Mouse (Mus musculus) megakaryocyte-erythroid progenitor cell, adult 5-6 weeks (primary cell): ENCODE results near the gene Lgals3bp. TPM values are rescaled to one million over a fixed set of nuclear protein-coding genes. Genes with fewer than 3 reads are reported as not detected.
A peak's percentile ranks its signal among the peaks of the same experiment; 100 is the strongest.

Experiments used
- ATAC-seq: replicated peaks from 2 replicates; pipeline ENCODE4 v1.8.0; 2016; ENCODE audit warnings: mild to moderate bottlenecking, inconsistent platforms; ENCODE audit not compliant: severe bottlenecking, poor library complexity, low FRiP score, low TSS enrichment
- total RNA-seq, 2 experiments: library from RNA; stranded (forward) in 1 of 2; stranded (reverse) in 1 of 2; fragments of 200-1000, 215-1000 nt in 1 of 2; fragments of >200 nt in 1 of 2; fragmentation: Nextera tagmentation in 1 of 2; gene quantifications; 2 replicates each; pipeline ENCODE4 v1.2.3; 2014 to 2017

Gene Lgals3bp
- total RNA-seq (2014; fragmentation: Nextera tagmentation) (174 and 211 TPM in 2 replicates), total RNA-seq (2017) (112 and 174 TPM in 2 replicates)

DNA sequence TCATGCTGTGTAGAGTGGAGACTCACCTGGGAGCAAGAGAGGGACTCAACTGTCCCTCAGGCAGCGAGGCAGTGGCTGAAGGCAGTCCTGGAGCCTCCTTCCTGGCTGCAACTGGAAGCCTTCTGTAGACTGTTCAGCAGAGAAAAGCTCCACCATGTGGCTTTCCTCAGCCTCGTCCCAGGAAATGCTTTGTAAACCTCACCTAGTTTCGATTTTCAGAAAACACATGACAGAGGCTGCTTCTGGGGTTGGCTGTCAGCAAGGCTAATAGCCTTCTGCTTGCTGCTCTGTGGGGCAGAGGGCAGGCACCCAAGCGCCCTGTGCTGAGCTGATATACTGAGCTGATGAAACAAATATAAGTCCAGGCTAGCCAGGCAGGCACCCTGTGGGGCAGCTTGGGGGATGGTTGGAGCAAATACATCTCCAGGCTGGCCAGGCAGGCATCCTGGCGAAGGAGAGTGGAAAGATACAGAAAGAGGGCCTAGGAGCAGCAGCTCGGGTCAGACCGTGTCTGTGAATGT, at the start of gene Lgals3bp:
Gene Lgals3bp, minus strand, starts transcription at position 333 of the 521 bp plus-strand sequence.
- peak; percentile 78 for ATAC-seq

- ATAC-seq, result no peak
Observed at GRCm38 (mm10) chr11:118451211-118451610, 49.3 kb upstream of the Lgals3bp start.

- no peak for ATAC-seq
Observed at GRCm38 (mm10) chr11:118448385-118448784, 46.5 kb upstream of the Lgals3bp start.

GRCm38 (mm10) chr11:118447346-118447745, 45.5 kb upstream of the Lgals3bp start:
- ATAC-seq, result no peak

- ATAC-seq, result peak; percentile 72
Observed at GRCm38 (mm10) chr11:118445843-118446242, 44.0 kb upstream of the Lgals3bp start.

DNA sequence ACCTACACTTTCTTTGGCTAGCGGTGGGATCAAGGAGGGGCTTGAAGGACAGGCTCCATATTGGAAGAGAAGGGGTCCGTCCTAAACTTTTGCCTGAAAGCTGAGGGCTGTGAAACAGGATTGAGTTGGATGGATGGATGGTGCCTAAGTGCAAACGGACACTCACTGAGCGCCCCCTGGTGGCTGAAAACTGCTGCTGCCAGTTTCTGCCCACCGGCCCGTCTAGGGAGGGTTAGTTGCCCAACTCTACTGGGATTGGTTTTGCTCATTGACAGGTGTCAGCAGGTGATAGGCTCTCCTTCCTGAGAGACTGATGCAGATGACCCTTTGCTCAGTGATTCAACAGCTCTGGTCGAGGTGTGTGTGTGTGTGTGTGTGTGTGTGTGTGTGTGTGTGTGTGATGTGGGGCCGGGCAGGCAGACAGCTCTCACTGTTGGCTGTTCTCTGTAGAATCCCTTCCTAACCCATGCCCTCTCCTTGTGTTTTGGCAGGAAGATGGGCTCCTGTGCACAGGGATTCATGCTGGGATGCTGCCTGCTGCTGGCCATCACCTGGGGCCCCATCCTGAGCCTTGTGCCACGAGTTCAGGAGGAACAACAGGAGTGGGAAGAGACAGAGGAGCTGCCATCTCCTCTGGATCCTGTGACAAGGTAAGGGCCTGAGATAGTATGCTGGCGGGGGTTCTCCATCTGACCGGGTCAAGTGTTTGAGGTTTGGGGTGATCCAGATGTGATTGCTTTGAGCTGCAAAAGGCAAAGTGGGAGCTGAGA, 41.5 kb upstream of the Lgals3bp start:
- ATAC-seq, result peak; percentile 50

DNA sequence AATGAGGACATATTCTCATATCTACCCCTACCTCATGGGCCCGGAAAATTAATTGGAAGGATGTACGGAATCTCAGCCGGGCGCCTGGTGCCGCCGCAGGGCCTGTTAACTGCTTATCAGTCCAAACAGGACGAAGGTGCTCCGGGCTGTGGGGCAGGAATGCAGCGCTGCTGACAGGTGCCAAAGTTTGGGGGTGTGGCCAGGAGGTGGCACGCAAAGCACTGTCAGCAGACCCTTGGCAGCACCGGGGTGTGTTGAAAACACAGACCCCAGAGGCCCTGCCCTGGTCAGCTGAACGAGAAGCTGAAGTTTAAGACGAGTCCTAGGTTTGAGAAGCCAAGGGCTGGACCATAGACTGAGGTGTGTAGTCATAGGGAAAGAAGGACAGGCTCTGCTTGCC, 40.8 kb upstream of the Lgals3bp start:
- ATAC-seq, result no peak

DNA sequence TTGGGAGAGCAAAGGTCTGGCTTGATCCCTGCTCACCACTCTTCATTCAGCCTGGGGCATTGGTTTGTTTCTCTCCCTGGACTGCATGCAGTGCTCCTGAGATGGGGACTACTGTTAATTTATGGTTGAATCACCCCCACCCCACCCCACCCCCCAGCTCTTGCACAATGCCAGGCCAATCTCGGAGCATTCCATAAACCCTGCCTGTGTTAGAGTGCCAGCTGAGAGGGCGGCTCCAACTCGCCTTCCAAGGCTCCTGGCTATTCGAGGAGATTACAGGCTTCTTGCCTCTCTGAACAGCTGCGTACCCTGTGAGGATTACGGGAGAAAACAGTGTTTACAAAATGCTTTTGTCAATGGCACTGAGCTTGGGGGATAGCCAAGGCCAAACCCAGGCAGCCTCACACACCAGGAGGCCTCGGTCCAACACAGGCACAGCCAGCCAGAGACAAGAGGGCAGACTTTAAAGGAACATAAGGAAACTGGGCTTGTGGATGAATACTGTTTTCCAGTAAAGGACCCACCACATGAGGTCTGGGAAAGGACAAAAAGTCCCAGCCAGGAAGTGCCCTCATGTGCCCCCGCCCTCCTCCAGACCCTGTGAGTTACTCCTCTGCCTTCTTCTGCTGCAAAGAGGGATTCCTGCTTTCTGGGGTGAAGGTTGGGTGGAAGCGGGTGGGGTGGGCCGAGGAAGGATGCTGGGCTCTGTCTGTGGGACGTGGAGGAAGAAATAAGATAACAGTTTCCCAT, 36.9 kb upstream of the Lgals3bp start:
- ATAC-seq, result no peak

DNA sequence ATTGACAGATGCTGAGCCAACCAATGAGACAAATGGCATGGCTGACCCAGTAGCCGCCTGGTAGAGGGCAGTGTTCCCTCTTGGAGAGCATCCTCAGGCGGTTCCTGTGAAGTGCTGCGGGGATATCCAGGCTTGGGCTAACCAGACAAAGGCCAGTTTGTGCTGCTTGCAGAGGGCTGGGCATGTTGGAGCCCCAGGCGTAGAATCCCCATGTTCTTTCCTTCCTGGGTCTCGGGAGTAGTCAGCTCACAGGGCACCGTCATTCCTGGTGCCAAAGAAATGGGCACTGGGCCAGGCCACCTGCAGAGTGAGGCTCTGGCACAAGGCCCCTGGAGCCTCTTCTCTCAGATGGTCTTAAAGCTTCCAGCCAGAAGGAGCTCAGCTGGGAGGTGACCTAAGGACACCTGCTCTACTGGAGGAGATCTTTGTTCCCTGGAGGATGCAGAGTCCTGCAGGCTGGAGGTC, 34.6 kb upstream of the Lgals3bp start:
- no peak for ATAC-seq

GRCm38 (mm10) chr11:118434093-118434492, 32.2 kb upstream of the Lgals3bp start:
- ATAC-seq, result no peak

- ATAC-seq, result no peak
Observed at GRCm38 (mm10) chr11:118433398-118433868, 31.5 kb upstream of the Lgals3bp start.

- ATAC-seq, result no peak
Observed at GRCm38 (mm10) chr11:118431100-118431948, 29.4 kb upstream of the Lgals3bp start.

GRCm38 (mm10) chr11:118430291-118430885, 28.5 kb upstream of the Lgals3bp start:
- ATAC-seq, result no peak

DNA sequence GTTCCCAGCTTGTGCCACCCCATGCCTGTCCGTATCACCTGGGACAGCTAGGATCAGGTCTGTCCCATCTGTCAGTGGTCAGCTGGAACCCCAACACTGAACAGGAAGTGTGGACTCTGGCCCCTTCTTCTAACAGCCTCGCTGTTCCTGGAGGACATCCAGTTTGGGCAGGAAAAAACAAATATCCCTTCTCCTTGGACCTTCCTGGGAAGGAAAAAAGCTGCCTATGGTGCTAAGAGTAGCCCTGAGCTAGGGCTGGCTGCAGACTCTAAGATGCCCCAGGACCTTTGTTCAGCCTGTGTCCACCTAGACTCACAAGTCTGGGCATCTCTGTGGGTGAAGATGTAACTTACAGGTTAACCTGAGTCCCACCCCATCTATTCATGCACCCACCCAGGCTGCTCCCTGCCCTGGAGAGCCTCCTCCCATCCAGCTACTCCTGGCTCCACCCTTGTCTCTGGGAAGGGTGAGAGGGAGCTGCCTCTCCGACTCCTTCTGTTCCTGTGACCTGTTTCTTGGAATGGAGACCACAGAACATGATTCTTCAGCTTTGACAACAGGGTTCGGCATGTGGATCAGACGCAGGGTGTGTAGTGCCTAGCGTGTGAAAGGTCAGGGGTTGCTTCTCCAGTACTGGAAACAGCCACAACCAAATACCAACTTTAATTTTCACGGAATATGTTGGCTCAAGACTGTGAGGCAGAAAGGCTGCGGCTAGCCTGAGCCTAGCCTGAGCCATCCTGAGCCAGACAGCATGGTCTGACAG, 27.2 kb upstream of the Lgals3bp start:
- ATAC-seq, result no peak

- no peak for ATAC-seq
Observed at GRCm38 (mm10) chr11:118428460-118428868, 26.6 kb upstream of the Lgals3bp start.

DNA sequence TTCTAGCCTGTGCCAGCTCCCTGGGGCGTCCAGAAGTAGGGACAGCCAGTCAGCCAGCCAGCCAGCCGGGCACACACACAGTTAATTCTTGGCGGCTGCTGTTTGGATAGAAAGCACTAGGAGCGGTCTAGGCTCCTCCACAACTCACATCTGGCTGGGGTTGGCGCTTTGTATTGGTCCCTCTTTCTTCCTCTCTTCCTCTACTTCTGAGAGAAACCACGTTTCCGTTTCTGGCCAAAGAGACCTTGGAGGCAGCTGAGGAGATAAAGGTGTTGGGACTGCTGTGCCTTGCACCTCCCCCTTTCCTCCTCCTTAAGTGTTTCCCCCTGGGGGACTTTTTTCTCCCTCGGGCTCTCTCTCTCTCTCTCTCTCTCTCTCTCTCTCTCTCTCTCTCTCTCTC, 26.1 kb upstream of the Lgals3bp start, which contains the start of gene C1qtnf1:
Gene C1qtnf1, plus strand, starts transcription at position 218 of the 400 bp plus-strand sequence.
- no peak for ATAC-seq

GRCm38 (mm10) chr11:118427266-118427779, 25.4 kb upstream of the Lgals3bp start:
- no peak for ATAC-seq

DNA sequence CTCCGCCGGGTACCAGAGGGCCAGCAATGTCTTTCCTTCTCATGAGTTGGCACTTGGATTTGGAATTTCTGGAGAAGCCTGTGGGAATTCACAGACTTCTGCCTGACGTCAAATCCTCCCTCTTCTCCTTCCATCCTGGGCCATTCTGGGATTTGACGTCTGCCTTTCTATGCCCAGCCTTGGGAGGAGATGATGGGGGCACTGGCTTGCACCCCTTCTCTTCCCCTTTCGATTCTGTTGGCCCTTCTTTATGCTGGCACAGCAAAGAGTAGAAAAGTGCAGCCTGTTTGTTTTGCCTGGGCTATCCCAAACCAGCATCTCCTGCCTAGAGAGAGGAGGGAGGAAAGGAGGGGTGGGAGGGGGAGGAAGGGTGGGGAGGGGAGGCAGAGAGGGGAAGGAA, 24.9 kb upstream of the Lgals3bp start:
- no peak for ATAC-seq
